Mouse (Mus musculus): ENCODE measurements around the gene Adam12. TPM values are rescaled to one million over a fixed set of nuclear protein-coding genes. Genes with fewer than 3 reads are reported as not detected.
A peak's percentile ranks its signal among the peaks of the same experiment; 100 is the strongest.

The Adam12 gene
- polyA plus RNA-seq (2015; fragmentation: Nextera tagmentation; extraction: Ambion mirVana): 2.6 and 2.8 TPM in 2 replicates

GRCm38 (mm10) chr7:134231378-134232346 is at the start of gene Adam12:
TSS of gene Adam12 (minus strand) at chr7:134232146.
- Histone ChIP-seq H3K4me3 (replicated peaks; ENCODE audit: low read depth, low read length) (no peak within 1 kb of the TSS), H3K9me3 (replicated peaks; ENCODE audit: low read length) (no peaks in the 10 kb centered on the region), H3K4me1 (replicated peaks; ENCODE audit: insufficient read depth, low read length) (peaks cover 8% of the 10 kb centered on the region; the same call in 1 of the 2 replicates), H3K9ac (ENCODE audit: low read depth, low read length) (no peak within 1 kb of the TSS), H3K4me2 (ENCODE audit: low read length) (no peak within 1 kb of the TSS), H3K36me3 (ENCODE audit: insufficient read depth, low read length) (no peaks in the 10 kb centered on the region), H3K27ac (no peak within 1 kb of the TSS), H3K27me3 (ENCODE audit: insufficient read depth, low read length) (no peaks in the 10 kb centered on the region)
- TF ChIP-seq CTCF (IDR thresholded peaks at IDR 0.05; ENCODE audit: low read depth): no peak
- WGBS: 44% methylated on average over 14 of the region's 14 CpGs
- DNase-seq (ENCODE audit: low spot score) (peak; percentile 48), ATAC-seq (replicated peaks; ENCODE audit: low FRiP score, low read depth) (no peak)

DNA sequence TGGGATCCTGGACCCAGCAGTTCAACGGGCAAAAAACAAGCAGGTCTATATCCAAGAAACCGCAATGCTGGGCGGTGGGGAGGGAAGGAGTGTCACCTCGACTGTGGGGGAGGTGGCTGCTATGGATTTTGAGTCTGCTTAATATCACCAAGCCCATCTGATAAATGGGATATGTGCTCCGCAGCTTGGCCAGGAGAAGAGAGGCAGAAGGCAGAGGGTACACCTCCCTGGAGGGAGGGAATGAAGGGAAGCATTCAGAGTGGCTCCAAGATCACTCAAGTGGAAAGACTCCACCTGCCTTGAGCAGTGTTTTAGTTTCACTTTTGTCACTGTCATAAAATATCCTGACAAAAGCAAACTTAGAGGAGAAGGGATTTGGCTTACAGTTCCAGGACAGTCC is 41.0 kb upstream of the Adam12 start:
- Histone ChIP-seq H3K9ac (ENCODE audit: low read depth, low read length) (no peak overlapping the region), H3K4me1 (replicated peaks; ENCODE audit: insufficient read depth, low read length) (no peaks in the 10 kb centered on the region), H3K9me3 (replicated peaks; ENCODE audit: low read length) (no peaks in the 10 kb centered on the region), H3K4me2 (ENCODE audit: low read length) (no peak overlapping the region), H3K27ac (no peak overlapping the region), H3K27me3 (ENCODE audit: insufficient read depth, low read length) (no peaks in the 10 kb centered on the region), H3K36me3 (ENCODE audit: insufficient read depth, low read length) (no peaks in the 10 kb centered on the region), H3K4me3 (replicated peaks; ENCODE audit: low read depth, low read length) (no peak overlapping the region)
- 43% methylated on average over 5 of the region's 5 CpGs for WGBS
- DNase-seq (ENCODE audit: low spot score) (no peak), ATAC-seq (replicated peaks; ENCODE audit: low FRiP score, low read depth) (no peak)
- TF ChIP-seq CTCF (IDR thresholded peaks at IDR 0.05; ENCODE audit: low read depth): no peak

- H3K27ac ChIP-seq: no peak overlapping the region
- H3K4me2 ChIP-seq (ENCODE audit: low read length): no peak overlapping the region
- ATAC-seq (replicated peaks; ENCODE audit: low FRiP score, low read depth): no peak
- WGBS: 77% methylated on average over 4 of the region's 4 CpGs
- no peaks in the 10 kb centered on the region for H3K9me3 ChIP-seq (replicated peaks; ENCODE audit: low read length)
- no peak for DNase-seq (ENCODE audit: low spot score)
- no peak for TF ChIP-seq CTCF (IDR thresholded peaks at IDR 0.05; ENCODE audit: low read depth)
- H3K9ac ChIP-seq (ENCODE audit: low read depth, low read length): no peak overlapping the region
- H3K27me3 ChIP-seq (ENCODE audit: insufficient read depth, low read length): no peaks in the 10 kb centered on the region
- H3K4me3 ChIP-seq (replicated peaks; ENCODE audit: low read depth, low read length): no peak overlapping the region
- no peaks in the 10 kb centered on the region for H3K4me1 ChIP-seq (replicated peaks; ENCODE audit: insufficient read depth, low read length)
- no peaks in the 10 kb centered on the region for H3K36me3 ChIP-seq (ENCODE audit: insufficient read depth, low read length)
Measured at GRCm38 (mm10) chr7:134272421-134272820, 40.5 kb upstream of the Adam12 start.

GRCm38 (mm10) chr7:134265783-134266182 is 33.8 kb upstream of the Adam12 start:
- no peak overlapping the region for H3K4me3 ChIP-seq (replicated peaks; ENCODE audit: low read depth, low read length)
- ATAC-seq (replicated peaks; ENCODE audit: low FRiP score, low read depth): no peak
- 83% methylated on average over 4 of the region's 4 CpGs for WGBS
- H3K27ac ChIP-seq: no peak overlapping the region
- no peaks in the 10 kb centered on the region for H3K36me3 ChIP-seq (ENCODE audit: insufficient read depth, low read length)
- no peak overlapping the region for H3K9ac ChIP-seq (ENCODE audit: low read depth, low read length)
- TF ChIP-seq CTCF (IDR thresholded peaks at IDR 0.05; ENCODE audit: low read depth): no peak
- H3K4me1 ChIP-seq (replicated peaks; ENCODE audit: insufficient read depth, low read length): no peaks in the 10 kb centered on the region
- H3K4me2 ChIP-seq (ENCODE audit: low read length): no peak overlapping the region
- DNase-seq (ENCODE audit: low spot score): no peak
- H3K27me3 ChIP-seq (ENCODE audit: insufficient read depth, low read length): no peaks in the 10 kb centered on the region
- H3K9me3 ChIP-seq (replicated peaks; ENCODE audit: low read length): no peaks in the 10 kb centered on the region

- Histone ChIP-seq H3K4me1 (replicated peaks; ENCODE audit: insufficient read depth, low read length) (no peaks in the 10 kb centered on the region), H3K27me3 (ENCODE audit: insufficient read depth, low read length) (no peaks in the 10 kb centered on the region), H3K27ac (no peak overlapping the region), H3K9me3 (replicated peaks; ENCODE audit: low read length) (no peaks in the 10 kb centered on the region), H3K4me3 (replicated peaks; ENCODE audit: low read depth, low read length) (no peak overlapping the region), H3K4me2 (ENCODE audit: low read length) (no peak overlapping the region), H3K36me3 (ENCODE audit: insufficient read depth, low read length) (no peaks in the 10 kb centered on the region), H3K9ac (ENCODE audit: low read depth, low read length) (no peak overlapping the region)
- DNase-seq (ENCODE audit: low spot score) (peak; percentile 56), ATAC-seq (replicated peaks; ENCODE audit: low FRiP score, low read depth) (peak; percentile 46; the same call in 1 of the 2 replicates)
- 40% methylated on average over 4 of the region's 4 CpGs for WGBS
- peak; percentile 85 for TF ChIP-seq CTCF (IDR thresholded peaks at IDR 0.05; ENCODE audit: low read depth)
Measured at GRCm38 (mm10) chr7:134263146-134263906, 31.4 kb upstream of the Adam12 start.

DNA sequence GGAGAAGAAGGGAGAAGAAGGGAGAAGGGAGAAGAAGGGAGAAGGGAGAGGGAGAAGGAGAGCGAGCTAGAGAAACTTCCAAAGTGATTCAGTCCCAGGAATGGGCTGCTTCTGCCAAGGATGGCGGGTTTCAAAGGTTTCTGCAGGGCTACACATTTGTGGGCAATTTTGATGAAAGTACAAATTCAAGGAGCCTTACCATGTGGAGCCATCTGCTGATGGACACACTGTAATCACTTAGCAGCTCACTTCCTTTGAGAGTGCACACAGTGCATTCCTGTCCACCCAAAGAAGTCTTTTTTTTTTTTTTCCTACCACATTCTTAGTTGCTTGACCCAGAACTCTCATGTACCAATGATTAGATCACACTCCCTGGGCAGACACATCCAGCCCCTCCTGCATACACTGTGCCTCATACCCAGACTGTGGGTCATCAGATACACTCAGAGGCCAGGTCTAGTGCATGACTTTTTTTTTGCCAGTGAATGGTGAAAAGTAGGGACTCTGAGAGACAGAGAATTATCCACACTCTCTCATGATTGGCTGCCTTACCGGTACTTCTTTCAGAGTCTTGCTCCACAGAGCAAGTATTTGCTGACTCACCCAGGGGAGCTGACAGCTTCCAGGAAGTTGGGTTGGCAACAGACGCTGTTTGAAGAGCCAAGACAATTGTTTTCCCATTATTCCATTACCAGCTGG is 29.2 kb upstream of the Adam12 start:
- WGBS: 51% methylated on average over 4 of the region's 4 CpGs

More for the DNA sequence above, 29.2 kb upstream of the Adam12 start:
- TF ChIP-seq CTCF (IDR thresholded peaks at IDR 0.05; ENCODE audit: low read depth): peak; percentile 35
- H3K9me3 ChIP-seq (replicated peaks; ENCODE audit: low read length): no peaks in the 10 kb centered on the region
- H3K27ac ChIP-seq: no peak overlapping the region
- ATAC-seq (replicated peaks; ENCODE audit: low FRiP score, low read depth) (0 out of 2 replicates have a peak, but pooled peaks have one; percentile 21), DNase-seq (ENCODE audit: low spot score) (peak; percentile 50)
- H3K27me3 ChIP-seq (ENCODE audit: insufficient read depth, low read length): no peaks in the 10 kb centered on the region
- no peak overlapping the region for H3K4me2 ChIP-seq (ENCODE audit: low read length)
- H3K4me1 ChIP-seq (replicated peaks; ENCODE audit: insufficient read depth, low read length): no peaks in the 10 kb centered on the region
- no peak overlapping the region for H3K4me3 ChIP-seq (replicated peaks; ENCODE audit: low read depth, low read length)
- no peak overlapping the region for H3K9ac ChIP-seq (ENCODE audit: low read depth, low read length)
- H3K36me3 ChIP-seq (ENCODE audit: insufficient read depth, low read length): no peaks in the 10 kb centered on the region

All from kidney, postnatal 0 days (tissue).